Mouse (Mus musculus) hindbrain, postnatal 0 days (tissue): ENCODE data around the gene Sh3pxd2a. TPM values are rescaled to one million over a fixed set of nuclear protein-coding genes. Genes with fewer than 3 reads are reported as not detected.

ENCODE experiments used
- ATAC-seq: fragments of 200-750 bp; cut with Nextera tagmentation; 2 replicates; pipeline ENCODE4 v1.8.0; 2017; ENCODE audit warnings: mild to moderate bottlenecking, moderate TSS enrichment, moderate library complexity
- DNase-seq: peaks from one replicate; pipeline ENCODE4 v3.0.0-alpha.2; 2015; ENCODE audit warnings: low spot score
- H3K27ac ChIP-seq: fragments of 300-500 bp; sonication (generic); 2 replicates; pipeline ENCODE4 v1.5.1; 2014; ENCODE audit warnings: mild to moderate bottlenecking
- H3K27me3 ChIP-seq: fragments of 300-500 bp; sonication (generic); 2 replicates; pipeline ENCODE4 v1.6.1; 2014; ENCODE audit warnings: low read length, mixed read lengths; ENCODE audit not compliant: insufficient read depth
- H3K36me3 ChIP-seq: fragments of 300-500 bp; sonication (generic); 2 replicates; pipeline ENCODE4 v1.6.1; 2014; ENCODE audit warnings: low read length, mixed read lengths; ENCODE audit not compliant: insufficient read depth
- H3K4me1 ChIP-seq: fragments of 300-500 bp; sonication (generic); 2 replicates; pipeline ENCODE4 v1.6.1; 2014; ENCODE audit warnings: antibody characterized with exemption, low read length, mixed read lengths; ENCODE audit not compliant: insufficient read depth
- H3K4me2 ChIP-seq: fragments of 300-500 bp; sonication (generic); 2 replicates; pipeline ENCODE4 v1.6.1; 2014; ENCODE audit warnings: low read depth, mild to moderate bottlenecking, low read length, moderate library complexity, mixed read lengths
- H3K4me3 ChIP-seq: fragments of 300-500 bp; sonication (generic); 2 replicates; pipeline ENCODE4 v1.5.1; 2014; ENCODE audit warnings: low read length
- H3K9ac ChIP-seq: fragments of 300-500 bp; sonication (generic); replicated peaks from 2 replicates; pipeline ENCODE4 v1.6.1; 2014; ENCODE audit warnings: mild to moderate bottlenecking, low read length, moderate library complexity, mixed read lengths
- H3K9me3 ChIP-seq: fragments of 300-500 bp; sonication (generic); 2 replicates; pipeline ENCODE4 v1.6.1; 2016; ENCODE audit warnings: low read length, mixed read lengths
- CTCF ChIP-seq: IDR thresholded peaks from 2 replicates; pipeline ENCODE4 v1.5.1; 2016; ENCODE audit warnings: antibody characterized with exemption, control low read depth, low read depth
- WGBS: fragments of 180-500 bp; shearing (Covaris S2); extraction: QIAGEN DNeasy Blood & Tissue Kit; methylation state at CpG from one replicate; pipeline ENCODE4 v1.1.7; 2014; 5-methylcytosine and 5-hydroxymethylcytosine counted together
- polyA plus RNA-seq: library from polyadenylated mRNA; unstranded; fragments of >200 nt; fragmentation: Nextera tagmentation; extraction: Ambion mirVana; gene quantifications from 2 replicates; pipeline ENCODE4 v1.2.1, GENCODE M21; 2015
- total RNA-seq: library from RNA; depleted of rRNA; stranded (reverse); fragments of >200 nt; gene quantifications from 2 replicates; pipeline ENCODE4 v1.2.3, GENCODE M21; 2014

Gene Sh3pxd2a
- total and polyA plus RNA-seq, 2 experiments from 2014 or later = 1.8 to 25.5 TPM

- TF ChIP-seq CTCF = no peak
Observed at GRCm38 (mm10) chr19:47459214-47459613, 5.0 kb downstream of the Sh3pxd2a start.

GRCm38 (mm10) chr19:47458504-47459161, 5.6 kb downstream of the Sh3pxd2a start:
- H3K4me1 ChIP-seq = peaks cover 24% of the 10 kb centered on the region; the same call in 1 of the 2 replicates
- H3K9me3 ChIP-seq = no peaks in the 10 kb centered on the region
- no peak overlapping the region for H3K4me2 ChIP-seq
- no peaks in the 10 kb centered on the region for H3K27me3 ChIP-seq
- no peak for DNase-seq
- 67% methylated on average over 17 of the region's 17 CpGs for WGBS
- no peak overlapping the region for H3K4me3 ChIP-seq
- no peak for ATAC-seq
- no peak overlapping the region for H3K9ac ChIP-seq
- H3K27ac ChIP-seq = no peak overlapping the region
- no peak for TF ChIP-seq CTCF
- H3K36me3 ChIP-seq = no peaks in the 10 kb centered on the region

More at GRCm38 (mm10) chr19:47459214-47459613, 5.0 kb downstream of the Sh3pxd2a start:
- Histone ChIP-seq H3K9ac (no peak overlapping the region), H3K4me1 (peaks cover 19% of the 10 kb centered on the region; the same call in 1 of the 2 replicates), H3K36me3 (no peaks in the 10 kb centered on the region), H3K9me3 (no peaks in the 10 kb centered on the region), H3K27ac (no peak overlapping the region), H3K4me2 (no peak overlapping the region), H3K4me3 (no peak overlapping the region), H3K27me3 (no peaks in the 10 kb centered on the region)
- 97% methylated on average over 5 of the region's 5 CpGs for WGBS
- no peak for DNase-seq
- ATAC-seq = no peak

GRCm38 (mm10) chr19:47457711-47458503, 6.3 kb downstream of the Sh3pxd2a start:
- H3K4me2 ChIP-seq = no peak overlapping the region
- no peak overlapping the region for H3K4me3 ChIP-seq
- H3K4me1 ChIP-seq = peaks cover 20% of the 10 kb centered on the region; the same call in 1 of the 2 replicates
- no peak overlapping the region for H3K9ac ChIP-seq
- H3K27me3 ChIP-seq = no peaks in the 10 kb centered on the region
- no peaks in the 10 kb centered on the region for H3K9me3 ChIP-seq
- DNase-seq = no peak
- no peak overlapping the region for H3K27ac ChIP-seq
- WGBS = 66% methylated on average over 13 of the region's 13 CpGs
- no peak; the same call in 1 of the 2 replicates for ATAC-seq
- no peaks in the 10 kb centered on the region for H3K36me3 ChIP-seq
- no peak for TF ChIP-seq CTCF

- no peak overlapping the region for H3K4me2 ChIP-seq
- H3K36me3 ChIP-seq = no peaks in the 10 kb centered on the region
- H3K4me3 ChIP-seq = no peak overlapping the region
- no peaks in the 10 kb centered on the region for H3K9me3 ChIP-seq
- no peak overlapping the region for H3K9ac ChIP-seq
- 61% methylated on average over 6 of the region's 6 CpGs for WGBS
- DNase-seq = no peak
- H3K4me1 ChIP-seq = peaks cover 17% of the 10 kb centered on the region; the same call in 1 of the 2 replicates
- no peak for ATAC-seq
- no peaks in the 10 kb centered on the region for H3K27me3 ChIP-seq
- no peak for TF ChIP-seq CTCF
- H3K27ac ChIP-seq = no peak overlapping the region
Observed at GRCm38 (mm10) chr19:47456021-47456420, 8.2 kb downstream of the Sh3pxd2a start.

GRCm38 (mm10) chr19:47455001-47455755, 9.0 kb downstream of the Sh3pxd2a start:
- Histone ChIP-seq H3K9me3 (no peaks in the 10 kb centered on the region), H3K27me3 (no peaks in the 10 kb centered on the region), H3K4me3 (no peak overlapping the region), H3K27ac (no peak overlapping the region), H3K4me1 (peaks cover 17% of the 10 kb centered on the region; the same call in 1 of the 2 replicates), H3K9ac (no peak overlapping the region), H3K36me3 (no peaks in the 10 kb centered on the region), H3K4me2 (no peak overlapping the region)
- 89% methylated on average over 15 of the region's 15 CpGs for WGBS
- no peak for DNase-seq
- no peak for ATAC-seq
- no peak for TF ChIP-seq CTCF

- no peak for DNase-seq
- Histone ChIP-seq H3K36me3 (no peaks in the 10 kb centered on the region), H3K4me3 (no peak overlapping the region), H3K9ac (no peak overlapping the region), H3K27me3 (no peaks in the 10 kb centered on the region), H3K27ac (peak overlapping the region; percentile 27; the same call in 1 of the 2 replicates), H3K4me1 (peaks cover 17% of the 10 kb centered on the region; the same call in 1 of the 2 replicates), H3K9me3 (no peaks in the 10 kb centered on the region), H3K4me2 (no peak overlapping the region)
- ATAC-seq = no peak
- 59% methylated on average over 11 of the region's 11 CpGs for WGBS
- TF ChIP-seq CTCF = no peak
Observed at GRCm38 (mm10) chr19:47454167-47455000, 9.8 kb downstream of the Sh3pxd2a start.
